Mouse (Mus musculus): ENCODE data around the gene Usf1.

Usf1 gene

GRCm38 (mm10) chr1:171457568-171457967 is 46.5 kb downstream of the Usf1 start:
- DNase-seq = no peak

GRCm38 (mm10) chr1:171459791-171460190 is 48.7 kb downstream of the Usf1 start:
- DNase-seq = peak; percentile 81

- DNase-seq = no peak
Measured at GRCm38 (mm10) chr1:171460551-171461503, 49.7 kb downstream of the Usf1 start.

GRCm38 (mm10) chr1:171463133-171463532 is 52.0 kb downstream of the Usf1 start:
- DNase-seq = no peak

GRCm38 (mm10) chr1:171465749-171466412 is 54.8 kb downstream of the Usf1 start:
- no peak for DNase-seq

DNA sequence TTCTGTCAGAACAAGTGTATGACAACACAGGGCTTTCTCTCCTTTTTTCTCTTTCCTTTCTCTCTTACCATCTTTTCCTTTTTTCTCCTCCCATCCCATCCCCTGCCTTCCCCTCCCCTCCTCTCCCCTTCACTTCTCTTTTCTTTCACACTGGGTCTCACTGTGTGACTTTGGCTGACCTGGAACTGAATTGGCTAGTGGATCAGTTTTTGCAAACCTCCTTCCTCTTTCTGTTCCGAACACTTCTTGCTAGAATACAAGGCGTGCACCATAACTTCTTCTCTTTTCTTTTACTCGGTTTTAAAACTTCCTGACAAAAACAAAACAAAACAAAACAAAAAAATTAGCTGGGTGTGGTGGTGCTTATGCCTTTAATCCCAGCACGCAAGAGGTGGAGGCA is 55.5 kb downstream of the Usf1 start:
- no peak for DNase-seq
